Mouse (Mus musculus): ENCODE data around the gene Entpd8. TPM values are rescaled to one million over a fixed set of nuclear protein-coding genes. Genes with fewer than 3 reads are reported as not detected.

Gene Entpd8
- total RNA-seq, 2 experiments from 2014 or later, result not detected

GRCm38 (mm10) chr2:25095109-25095850 lies 15.2 kb downstream of the Entpd8 start, which contains the start of gene Noxa1:
Gene Noxa1, minus strand, starts transcription at chr2:25095149.
- no peak for DNase-seq

GRCm38 (mm10) chr2:25098005-25098615 lies 18.0 kb downstream of the Entpd8 start:
- DNase-seq, result no peak

- DNase-seq, result peak; percentile 67
Measured at GRCm38 (mm10) chr2:25098956-25099355, 18.9 kb downstream of the Entpd8 start.

- DNase-seq, result no peak
Measured at GRCm38 (mm10) chr2:25099703-25100102, 19.6 kb downstream of the Entpd8 start.

GRCm38 (mm10) chr2:25104122-25104521 lies 24.0 kb downstream of the Entpd8 start:
- no peak for DNase-seq

- DNase-seq, result no peak
Measured at GRCm38 (mm10) chr2:25106045-25106444, 25.9 kb downstream of the Entpd8 start.

- no peak for DNase-seq
Measured at GRCm38 (mm10) chr2:25109487-25109886, 29.4 kb downstream of the Entpd8 start.

GRCm38 (mm10) chr2:25110505-25111183 lies 30.5 kb downstream of the Entpd8 start:
- peak; percentile 43 for DNase-seq

GRCm38 (mm10) chr2:25111184-25111791 lies 31.2 kb downstream of the Entpd8 start:
- no peak for DNase-seq

GRCm38 (mm10) chr2:25114308-25114707 lies 34.2 kb downstream of the Entpd8 start:
- no peak for DNase-seq

GRCm38 (mm10) chr2:25115442-25115841 lies 35.3 kb downstream of the Entpd8 start:
- no peak for DNase-seq

- no peak for DNase-seq
Measured at GRCm38 (mm10) chr2:25120963-25121362, 40.9 kb downstream of the Entpd8 start.

- no peak for DNase-seq
Measured at GRCm38 (mm10) chr2:25122666-25123065, 42.6 kb downstream of the Entpd8 start.

GRCm38 (mm10) chr2:25123527-25123926 lies 43.4 kb downstream of the Entpd8 start:
- DNase-seq, result no peak

- DNase-seq, result no peak
Measured at GRCm38 (mm10) chr2:25124411-25124810, 44.3 kb downstream of the Entpd8 start.

GRCm38 (mm10) chr2:25125146-25125545 lies 45.0 kb downstream of the Entpd8 start:
- DNase-seq, result no peak

- no peak for DNase-seq
Measured at GRCm38 (mm10) chr2:25126011-25127010, 46.2 kb downstream of the Entpd8 start.

- DNase-seq, result peak; percentile 85
Measured at GRCm38 (mm10) chr2:25127206-25127605, 47.1 kb downstream of the Entpd8 start.

- peak; percentile 81 for DNase-seq
Measured at GRCm38 (mm10) chr2:25128072-25128471, 48.0 kb downstream of the Entpd8 start.

- DNase-seq, result no peak
Measured at GRCm38 (mm10) chr2:25131601-25132000, 51.5 kb downstream of the Entpd8 start.

Data from heart, postnatal 4 days (tissue).